Mouse (Mus musculus) hindbrain, embryonic 10.5 days (tissue): ENCODE data around the gene Baiap2l1. TPM values are rescaled to one million over a fixed set of nuclear protein-coding genes. Genes with fewer than 3 reads are reported as not detected.
"Not testable (repeated sequence)": the region's sequence is repeated elsewhere in the genome, so short reads cannot be mapped to it uniquely, and the experiment has no call there.

Experiments used
- DNase-seq: peaks from one replicate; pipeline ENCODE4 v3.0.0-alpha.2; 2017; ENCODE audit warnings: low spot score
- H3K27ac ChIP-seq: fragments of 300-500 bp; sonication (generic); 2 replicates; pipeline ENCODE4 v1.5.1; 2016; ENCODE audit warnings: mild to moderate bottlenecking, moderate library complexity
- H3K27me3 ChIP-seq: fragments of 300-500 bp; sonication (generic); 2 replicates; pipeline ENCODE4 v1.6.1; 2016; ENCODE audit warnings: mild to moderate bottlenecking; ENCODE audit not compliant: poor library complexity, insufficient read depth, severe bottlenecking
- H3K36me3 ChIP-seq: fragments of 300-500 bp; sonication (generic); 2 replicates; pipeline ENCODE4 v1.6.1; 2016; ENCODE audit warnings: mild to moderate bottlenecking, moderate library complexity
- H3K4me1 ChIP-seq: fragments of 300-500 bp; sonication (generic); replicated peaks from 2 replicates; pipeline ENCODE4 v1.6.1; 2016; ENCODE audit warnings: mild to moderate bottlenecking
- H3K4me3 ChIP-seq: fragments of 300-500 bp; sonication (generic); 2 replicates; pipeline ENCODE4 v1.5.1; 2016; ENCODE audit warnings: mild to moderate bottlenecking, moderate library complexity
- H3K9me3 ChIP-seq: fragments of 300-500 bp; sonication (generic); 2 replicates; pipeline ENCODE4 v1.6.1; 2016; ENCODE audit warnings: mild to moderate bottlenecking, moderate library complexity
- whole genome bisulfite sequencing: fragments of 180-500 bp; shearing (Covaris S2); methylation state at CpG from one replicate; pipeline ENCODE4 v1.1.7; 2016; 5-methylcytosine and 5-hydroxymethylcytosine counted together
- polyA plus RNA-seq: library from polyadenylated mRNA; unstranded; fragments of >200 nt; fragmentation: Nextera tagmentation; extraction: Ambion mirVana; gene quantifications from 2 replicates; pipeline ENCODE4 v1.2.1, GENCODE M21; 2016

Gene Baiap2l1
- polyA plus RNA-seq, 1 experiment from 2014 or later, result 3.8 TPM

- peaks cover 8% of the 10 kb centered on the region for H3K4me1 ChIP-seq
- H3K36me3 ChIP-seq, result no peaks in the 10 kb centered on the region
- H3K27me3 ChIP-seq, result no peaks in the 10 kb centered on the region
- no peak overlapping the region for H3K27ac ChIP-seq
- no peak for DNase-seq
- 87% methylated on average over 9 of the region's 9 CpGs for WGBS
- H3K9me3 ChIP-seq, result no peaks in the 10 kb centered on the region
- H3K4me3 ChIP-seq, result no peak overlapping the region
Observed at GRCm38 (mm10) chr5:144368661-144369205, 10.8 kb upstream of the Baiap2l1 start.

GRCm38 (mm10) chr5:144366551-144366950 lies 8.6 kb upstream of the Baiap2l1 start:
- 80% methylated on average over 6 of the region's 6 CpGs for WGBS
- not testable (repeated sequence) for DNase-seq, H3K4me3 ChIP-seq, H3K4me1 ChIP-seq, H3K36me3 ChIP-seq, H3K9me3 ChIP-seq, H3K27me3 ChIP-seq, H3K27ac ChIP-seq

GRCm38 (mm10) chr5:144364680-144365357 lies 6.9 kb upstream of the Baiap2l1 start:
- Histone ChIP-seq H3K27me3 (peaks cover under 1% of the 10 kb centered on the region), H3K4me1 (no peaks in the 10 kb centered on the region), H3K27ac (no peak overlapping the region), H3K36me3 (no peaks in the 10 kb centered on the region), H3K9me3 (no peaks in the 10 kb centered on the region), H3K4me3 (no peak overlapping the region)
- DNase-seq, result no peak
- WGBS, result 92% methylated on average over 11 of the region's 11 CpGs

GRCm38 (mm10) chr5:144360346-144360745 lies 2.4 kb upstream of the Baiap2l1 start:
- Histone ChIP-seq H3K4me3 (no peak overlapping the region), H3K36me3 (no peaks in the 10 kb centered on the region), H3K4me1 (peaks cover 21% of the 10 kb centered on the region), H3K27me3 (peaks cover 29% of the 10 kb centered on the region), H3K9me3 (no peaks in the 10 kb centered on the region), H3K27ac (no peak overlapping the region)
- no peak for DNase-seq
- WGBS, result 60% methylated on average over 6 of the region's 6 CpGs

- Histone ChIP-seq H3K27ac (no peak overlapping the region), H3K27me3 (peaks cover 30% of the 10 kb centered on the region), H3K36me3 (no peaks in the 10 kb centered on the region), H3K4me1 (peaks cover 21% of the 10 kb centered on the region), H3K4me3 (no peak overlapping the region), H3K9me3 (no peaks in the 10 kb centered on the region)
- DNase-seq, result no peak
- 82% methylated on average over 6 of the region's 6 CpGs for WGBS
Observed at GRCm38 (mm10) chr5:144359886-144360285, 2.0 kb upstream of the Baiap2l1 start.

GRCm38 (mm10) chr5:144358592-144358917 lies 643 bp upstream of the Baiap2l1 start:
- Histone ChIP-seq H3K4me3 (peak overlapping the region; percentile 71), H3K36me3 (no peaks in the 10 kb centered on the region), H3K9me3 (no peaks in the 10 kb centered on the region), H3K4me1 (peaks cover 21% of the 10 kb centered on the region), H3K27me3 (peaks cover 30% of the 10 kb centered on the region), H3K27ac (peak overlapping the region; percentile 81; the same call in 1 of the 2 replicates)
- DNase-seq, result no peak
- 7% methylated on average over 10 of the region's 10 CpGs for WGBS

GRCm38 (mm10) chr5:144357551-144357880 lies 396 bp downstream of the Baiap2l1 start:
- DNase-seq, result no peak
- WGBS, result 0% methylated on average over 27 of the region's 27 CpGs
- peaks cover 30% of the 10 kb centered on the region for H3K27me3 ChIP-seq
- peaks cover 21% of the 10 kb centered on the region for H3K4me1 ChIP-seq
- peak overlapping the region; percentile 71 for H3K4me3 ChIP-seq
- H3K27ac ChIP-seq, result peak overlapping the region; percentile 81
- no peaks in the 10 kb centered on the region for H3K9me3 ChIP-seq
- H3K36me3 ChIP-seq, result no peaks in the 10 kb centered on the region

GRCm38 (mm10) chr5:144356776-144357455 lies 996 bp downstream of the Baiap2l1 start:
- Histone ChIP-seq H3K9me3 (no peaks in the 10 kb centered on the region), H3K27ac (peak overlapping the region; percentile 81), H3K4me1 (peaks cover 21% of the 10 kb centered on the region), H3K27me3 (peaks cover 30% of the 10 kb centered on the region), H3K36me3 (no peaks in the 10 kb centered on the region), H3K4me3 (peak overlapping the region; percentile 71)
- DNase-seq, result no peak
- 8% methylated on average over 17 of the region's 17 CpGs for WGBS

- DNase-seq, result no peak
- Histone ChIP-seq H3K4me3 (no peak overlapping the region), H3K27ac (no peak overlapping the region), H3K9me3 (no peaks in the 10 kb centered on the region), H3K36me3 (no peaks in the 10 kb centered on the region), H3K27me3 (peaks cover 19% of the 10 kb centered on the region), H3K4me1 (peaks cover 5% of the 10 kb centered on the region)
- WGBS, result 87% methylated on average over 9 of the region's 9 CpGs
Observed at GRCm38 (mm10) chr5:144352250-144353047, 5.5 kb downstream of the Baiap2l1 start.

GRCm38 (mm10) chr5:144351185-144351584 lies 6.7 kb downstream of the Baiap2l1 start:
- peaks cover 9% of the 10 kb centered on the region for H3K27me3 ChIP-seq
- H3K36me3 ChIP-seq, result no peaks in the 10 kb centered on the region
- no peak overlapping the region for H3K4me3 ChIP-seq
- WGBS, result 11% methylated on average over 8 of the region's 8 CpGs
- H3K4me1 ChIP-seq, result no peaks in the 10 kb centered on the region
- no peak overlapping the region for H3K27ac ChIP-seq
- H3K9me3 ChIP-seq, result no peaks in the 10 kb centered on the region
- no peak for DNase-seq

GRCm38 (mm10) chr5:144344592-144344991 lies 13.3 kb downstream of the Baiap2l1 start:
- DNase-seq, result no peak
- no peak overlapping the region for H3K27ac ChIP-seq
- 0 out of 2 replicates have a peak, but pooled peaks cover 9% of the 10 kb centered on the region for H3K4me1 ChIP-seq
- H3K4me3 ChIP-seq, result no peak overlapping the region
- H3K36me3 ChIP-seq, result no peaks in the 10 kb centered on the region
- WGBS, result 86% methylated on average over 6 of the region's 6 CpGs
- H3K9me3 ChIP-seq, result no peaks in the 10 kb centered on the region
- H3K27me3 ChIP-seq, result no peaks in the 10 kb centered on the region

- WGBS, result 68% methylated on average over 1 of the region's 1 CpGs
- H3K36me3 ChIP-seq, result no peaks in the 10 kb centered on the region
Observed at GRCm38 (mm10) chr5:144341085-144341484, 16.8 kb downstream of the Baiap2l1 start.

GRCm38 (mm10) chr5:144338787-144339186 lies 19.1 kb downstream of the Baiap2l1 start:
- Histone ChIP-seq H3K4me3 (no peak overlapping the region), H3K9me3 (no peaks in the 10 kb centered on the region), H3K36me3 (no peaks in the 10 kb centered on the region), H3K27ac (no peak overlapping the region), H3K4me1 (0 out of 2 replicates have a peak, but pooled peaks cover 9% of the 10 kb centered on the region), H3K27me3 (no peaks in the 10 kb centered on the region)
- no peak for DNase-seq
- 55% methylated on average over 1 of the region's 1 CpGs for WGBS

More at GRCm38 (mm10) chr5:144341085-144341484, 16.8 kb downstream of the Baiap2l1 start:
- Histone ChIP-seq H3K27me3 (no peaks in the 10 kb centered on the region), H3K4me3 (no peak overlapping the region), H3K4me1 (0 out of 2 replicates have a peak, but pooled peaks cover 9% of the 10 kb centered on the region), H3K9me3 (no peaks in the 10 kb centered on the region), H3K27ac (no peak overlapping the region)
- no peak for DNase-seq
